Mouse (Mus musculus) ES-E14 (cell line): ENCODE data around the gene Gucy1b2. TPM values are rescaled to one million over a fixed set of nuclear protein-coding genes. Genes with fewer than 3 reads are reported as not detected.

Experiments
- DNase-seq: peaks from one replicate; pipeline ENCODE4 v3.0.0-alpha.2; 2013; ENCODE audit warnings: low read depth, low spot score
- H3K27ac ChIP-seq: 2 replicates; pipeline ENCODE4 v1.5.1; 2012; ENCODE audit warnings: low read depth, mild to moderate bottlenecking, low read length, moderate library complexity, mixed read lengths; ENCODE audit not compliant: poor library complexity, insufficient read depth, severe bottlenecking
- H3K36me3 ChIP-seq: 2 replicates; pipeline ENCODE4 v1.6.1; 2012; ENCODE audit warnings: mild to moderate bottlenecking, low read length, moderate library complexity, mixed read lengths; ENCODE audit not compliant: control insufficient read depth, poor library complexity, insufficient read depth, severe bottlenecking
- H3K4me1 ChIP-seq, 2 experiments: fragments of 150-350 bp in 1 of 2; sonication (generic) in 1 of 2; 2 replicates each; pipeline ENCODE4 v1.6.1; 2012; ENCODE audit warnings: low read length in 2 of 2, mild to moderate bottlenecking in 1 of 2, mixed read lengths in 1 of 2; ENCODE audit not compliant: control insufficient read depth in 2 of 2, insufficient read depth in 2 of 2, poor library complexity in 1 of 2
- H3K4me3 ChIP-seq, 2 experiments: fragments of 150-350 bp in 1 of 2; sonication (generic) in 1 of 2; 2 replicates each; pipeline ENCODE4 v1.5.1; 2012; ENCODE audit warnings: low read length in 2 of 2, low read depth in 1 of 2, mild to moderate bottlenecking in 1 of 2, mixed read lengths in 1 of 2; ENCODE audit not compliant: insufficient read depth in 1 of 2, poor library complexity in 1 of 2, severe bottlenecking in 1 of 2
- H3K9ac ChIP-seq: 2 replicates; pipeline ENCODE4 v1.6.1; 2012; ENCODE audit warnings: low read depth, mild to moderate bottlenecking, low read length, mixed read lengths; ENCODE audit not compliant: poor library complexity, insufficient read depth, severe bottlenecking
- H3K9me3 ChIP-seq: fragments of 150-350 bp; sonication (generic); 2 replicates; pipeline ENCODE4 v1.6.1; 2012; ENCODE audit warnings: low read depth, mild to moderate bottlenecking, low read length; ENCODE audit not compliant: control insufficient read depth, insufficient read depth
- CHD2 ChIP-seq: IDR thresholded peaks from 2 replicates; pipeline ENCODE4 v1.6.1; 2014; ENCODE audit warnings: mild to moderate bottlenecking, low read depth, low read length, inconsistent platforms
- HCFC1 ChIP-seq: IDR thresholded peaks from 2 replicates; pipeline ENCODE4 v1.6.1; 2012; ENCODE audit warnings: low read length, inconsistent platforms, borderline replicate concordance; ENCODE audit not compliant: insufficient read depth
- MAFK ChIP-seq: IDR thresholded peaks from 2 replicates; pipeline ENCODE4 v1.6.1; 2014; ENCODE audit warnings: mild to moderate bottlenecking, low read depth, low read length, inconsistent platforms; ENCODE audit not compliant: insufficient read depth
- ZC3H11A ChIP-seq: IDR thresholded peaks from 2 replicates; pipeline ENCODE4 v1.6.1; 2012; ENCODE audit warnings: low read depth, mild to moderate bottlenecking, inconsistent platforms, low read length, borderline replicate concordance
- ZNF384 ChIP-seq: IDR thresholded peaks from 2 replicates; pipeline ENCODE4 v1.6.1; 2012; ENCODE audit warnings: low read depth, low read length, inconsistent platforms
- in situ Hi-C, 2 experiments: fragments of 600-800 bp; cut with MboI; formaldehyde crosslinking; loops; one replicate each; pipeline ENCODE4 v1.15.1; 2025; ENCODE audit warnings: low sequenced_read_pairs in 2 of 2, inconsistent platforms in 1 of 2; ENCODE audit not compliant: unreplicated experiment in 2 of 2
- total RNA-seq: library from RNA; depleted of rRNA; stranded (reverse); fragments of 300-350 nt; gene quantifications from 2 replicates; pipeline ENCODE4 v1.2.3, GENCODE M21; 2012

Gucy1b2 gene
- total RNA-seq, 1 experiment = not detected

DNA sequence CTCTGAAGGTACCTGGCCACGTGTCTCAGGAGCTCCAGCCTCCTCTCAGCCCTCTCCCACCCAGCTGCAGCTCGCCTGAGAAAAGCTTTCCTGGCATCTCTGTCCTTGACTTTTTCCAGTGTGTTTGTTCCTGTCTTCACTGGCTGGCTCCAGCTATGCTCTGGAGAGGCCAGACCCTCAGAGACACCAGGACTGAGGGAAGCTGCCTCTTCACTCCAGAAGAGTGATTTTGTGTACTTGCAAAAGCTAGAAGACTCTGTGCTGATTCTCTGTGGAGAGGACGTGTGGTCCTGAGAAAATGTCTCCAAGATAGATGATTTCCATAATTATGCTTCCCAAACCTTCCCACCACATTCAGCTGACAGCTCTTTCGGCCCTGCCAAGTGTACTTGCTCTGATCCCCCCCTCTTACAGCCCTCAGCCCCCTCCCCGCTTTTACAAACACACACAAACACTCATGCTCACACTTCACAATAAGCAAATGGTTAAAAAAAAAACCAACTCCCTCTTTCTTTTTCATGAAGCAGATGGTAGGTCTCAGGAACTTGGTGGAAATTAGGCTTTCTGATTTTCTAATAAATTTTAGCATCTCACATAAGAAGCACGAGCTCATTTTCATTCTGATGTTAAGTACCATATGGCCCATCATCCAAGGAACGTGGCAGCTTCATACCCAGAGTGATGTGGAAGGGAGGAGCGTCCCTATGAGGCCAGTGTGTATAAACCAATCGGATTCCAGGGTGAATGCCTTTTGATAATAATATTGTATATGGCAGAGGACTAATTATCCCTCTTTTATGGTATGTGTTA lies 1.1 kb downstream of the Gucy1b2 start:
- no peak for TF ChIP-seq ZNF384
- no peak for TF ChIP-seq HCFC1
- no peak for TF ChIP-seq CHD2
- no peak for TF ChIP-seq MAFK
- no peak for TF ChIP-seq ZC3H11A
- no peaks in the 10 kb centered on the region for H3K9me3 ChIP-seq
- no peak overlapping the region for H3K4me3 ChIP-seq
- no peak overlapping the region for H3K27ac ChIP-seq
- no peaks in the 10 kb centered on the region for H3K4me1 ChIP-seq
- DNase-seq = no peak
- H3K36me3 ChIP-seq = no peaks in the 10 kb centered on the region
- H3K9ac ChIP-seq = no peak overlapping the region
- in situ Hi-C loops = no loop called here

DNA sequence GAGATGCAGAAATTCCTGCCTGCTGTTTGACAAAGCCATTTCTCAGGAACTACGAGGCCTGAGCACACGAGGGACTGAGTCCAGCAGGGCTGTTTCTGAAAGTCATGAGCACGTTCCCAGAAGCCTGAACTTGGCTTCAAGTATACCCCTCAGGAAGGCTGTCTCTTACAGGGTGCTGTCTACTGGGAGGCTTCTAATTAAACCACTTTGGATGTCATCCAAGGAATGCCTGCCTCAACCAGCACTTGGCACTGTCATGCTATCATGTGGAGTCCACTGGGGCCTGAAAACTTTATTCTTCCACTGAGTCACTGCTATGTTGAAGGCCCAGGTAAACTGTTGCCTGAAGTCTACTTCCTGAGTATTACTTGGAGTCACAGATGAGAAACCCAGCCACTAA lies 2.0 kb downstream of the Gucy1b2 start:
- no peak for DNase-seq
- in situ Hi-C loops = no loop called here
- TF ChIP-seq HCFC1 (no peak), CHD2 (no peak), MAFK (no peak), ZC3H11A (no peak), ZNF384 (no peak)
- no peaks in the 10 kb centered on the region for H3K9me3 ChIP-seq
- no peaks in the 10 kb centered on the region for H3K4me1 ChIP-seq
- H3K9ac ChIP-seq = no peak overlapping the region
- no peak overlapping the region for H3K27ac ChIP-seq
- no peaks in the 10 kb centered on the region for H3K36me3 ChIP-seq
- no peak overlapping the region for H3K4me3 ChIP-seq

DNA sequence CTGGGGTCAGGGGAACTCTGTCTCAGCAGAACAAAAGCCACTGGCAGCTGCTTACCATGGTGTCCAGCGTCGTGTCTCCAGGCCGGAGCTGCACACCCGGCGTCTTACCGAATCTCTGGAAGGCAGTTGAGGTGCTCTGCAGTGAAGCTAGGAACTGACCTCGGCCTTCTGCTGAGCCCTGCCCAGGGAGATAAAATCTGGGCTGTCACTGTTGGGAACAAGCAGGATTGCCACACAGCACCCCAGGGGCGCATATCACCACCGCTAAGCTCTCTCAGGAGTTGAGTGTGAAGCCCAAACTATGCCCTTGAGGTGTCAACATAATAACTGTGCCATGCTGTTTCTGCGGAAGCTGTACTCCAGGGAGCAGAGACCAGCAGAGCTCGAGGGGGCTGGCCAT lies 2.8 kb downstream of the Gucy1b2 start:
- Histone ChIP-seq H3K36me3 (no peaks in the 10 kb centered on the region), H3K9ac (no peak overlapping the region), H3K4me3 (no peak overlapping the region), H3K27ac (no peak overlapping the region), H3K9me3 (no peaks in the 10 kb centered on the region), H3K4me1 (no peaks in the 10 kb centered on the region)
- no peak for DNase-seq
- in situ Hi-C loops = no loop called here
- TF ChIP-seq HCFC1 = no peak
- no peak for TF ChIP-seq ZC3H11A
- TF ChIP-seq ZNF384 = no peak
- no peak for TF ChIP-seq CHD2
- no peak for TF ChIP-seq MAFK

DNA sequence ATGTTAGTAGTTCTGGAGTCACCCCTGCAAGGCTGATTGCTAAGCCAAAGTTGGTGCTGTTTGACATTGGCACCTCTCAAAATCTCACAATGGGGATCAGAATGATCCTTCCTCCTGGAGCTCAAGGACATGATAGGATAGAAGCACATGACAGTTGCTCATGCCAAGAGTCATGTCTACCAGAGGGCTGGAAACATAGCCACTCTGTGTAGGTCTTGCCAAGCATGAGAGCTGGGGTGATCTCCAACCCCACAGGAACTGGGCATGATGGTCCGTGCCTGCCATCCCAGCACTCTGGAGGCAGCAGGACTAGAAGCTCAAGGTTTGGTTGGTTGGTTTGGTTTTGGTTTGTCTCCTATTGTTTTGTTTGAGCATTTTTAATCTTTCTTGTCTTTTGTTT lies 5.4 kb downstream of the Gucy1b2 start:
- no peak for DNase-seq
- no peaks in the 10 kb centered on the region for H3K9me3 ChIP-seq
- H3K36me3 ChIP-seq = no peaks in the 10 kb centered on the region
- H3K4me3 ChIP-seq = no peak overlapping the region
- H3K9ac ChIP-seq = no peak overlapping the region
- in situ Hi-C loops = no loop called here
- H3K4me1 ChIP-seq = no peaks in the 10 kb centered on the region
- no peak overlapping the region for H3K27ac ChIP-seq
- no peak for TF ChIP-seq MAFK
- no peak for TF ChIP-seq CHD2
- no peak for TF ChIP-seq ZC3H11A
- TF ChIP-seq ZNF384 = no peak
- TF ChIP-seq HCFC1 = no peak

DNA sequence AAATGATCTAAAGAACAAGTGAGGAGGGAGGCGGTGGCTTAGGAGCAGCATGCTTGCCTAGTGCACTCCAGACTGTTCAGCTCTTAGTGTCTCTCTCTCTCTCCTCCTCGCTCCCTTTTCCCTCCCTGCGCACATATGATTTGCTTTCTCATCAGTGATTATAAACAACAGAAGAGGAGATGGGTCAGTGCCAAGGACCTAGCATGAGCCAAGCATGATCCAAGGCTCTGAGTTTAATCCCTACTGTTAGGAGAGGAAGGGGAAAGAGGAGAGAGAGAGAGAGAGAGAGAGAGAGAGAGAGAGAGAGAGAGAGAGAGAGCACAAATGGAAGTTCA lies 8.9 kb downstream of the Gucy1b2 start:
- no peak for DNase-seq
- no peak for TF ChIP-seq MAFK
- TF ChIP-seq HCFC1 = no peak
- TF ChIP-seq CHD2 = no peak
- TF ChIP-seq ZNF384 = no peak
- TF ChIP-seq ZC3H11A = no peak
- Histone ChIP-seq H3K9ac (no peak overlapping the region), H3K4me3 (no peak overlapping the region), H3K4me1 (no peaks in the 10 kb centered on the region), H3K9me3 (no peaks in the 10 kb centered on the region), H3K27ac (no peak overlapping the region), H3K36me3 (no peaks in the 10 kb centered on the region)
- in situ Hi-C loops = no loop called here
